In the genomic region with DNA sequence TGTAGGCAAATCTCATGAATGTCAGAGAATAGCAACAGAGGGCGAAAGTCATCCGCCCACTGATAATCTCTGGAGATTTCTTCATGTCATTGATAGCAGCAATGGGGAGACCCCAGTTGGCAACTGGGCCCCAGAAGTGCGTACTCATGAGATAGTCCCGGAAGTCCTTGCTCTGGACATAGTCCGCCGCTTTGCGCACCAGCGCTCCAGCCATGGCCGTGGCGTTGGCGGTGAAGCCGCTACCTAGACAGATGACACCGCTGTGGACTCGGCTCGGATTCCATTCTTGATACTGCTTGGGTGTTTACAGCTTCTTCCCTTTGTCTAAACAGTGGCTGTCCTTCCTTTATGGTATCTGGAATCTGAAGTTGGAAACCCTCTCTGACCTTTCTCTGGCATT, we compare ENCODE assay signal across 1 mouse cellular context. TPM values are rescaled to one million over a fixed set of nuclear protein-coding genes. Genes with fewer than 3 reads are reported as not detected.
"Had no signal": no experiment of that assay in that cellular context is flagged by ENCODE, and none has a peak within 500 bp of the region (broad histone marks: within the 10 kb centered on the region; RNA-seq: fewer than 3 reads in every experiment).

No protein-coding gene starts in this region.

RNA-seq across cellular contexts. Expression of gene Mok, which starts 17.9 kb away (rescaled TPM):
- polyA plus RNA-seq: liver, adult 2 months had no signal
